Mouse (Mus musculus): Measurements from ENCODE around the gene Tmem131. TPM values are rescaled to one million over a fixed set of nuclear protein-coding genes. Genes with fewer than 3 reads are reported as not detected.

Tmem131 gene
- polyA plus RNA-seq, 1 experiment from 2014 or later: 13.0 TPM

DNA sequence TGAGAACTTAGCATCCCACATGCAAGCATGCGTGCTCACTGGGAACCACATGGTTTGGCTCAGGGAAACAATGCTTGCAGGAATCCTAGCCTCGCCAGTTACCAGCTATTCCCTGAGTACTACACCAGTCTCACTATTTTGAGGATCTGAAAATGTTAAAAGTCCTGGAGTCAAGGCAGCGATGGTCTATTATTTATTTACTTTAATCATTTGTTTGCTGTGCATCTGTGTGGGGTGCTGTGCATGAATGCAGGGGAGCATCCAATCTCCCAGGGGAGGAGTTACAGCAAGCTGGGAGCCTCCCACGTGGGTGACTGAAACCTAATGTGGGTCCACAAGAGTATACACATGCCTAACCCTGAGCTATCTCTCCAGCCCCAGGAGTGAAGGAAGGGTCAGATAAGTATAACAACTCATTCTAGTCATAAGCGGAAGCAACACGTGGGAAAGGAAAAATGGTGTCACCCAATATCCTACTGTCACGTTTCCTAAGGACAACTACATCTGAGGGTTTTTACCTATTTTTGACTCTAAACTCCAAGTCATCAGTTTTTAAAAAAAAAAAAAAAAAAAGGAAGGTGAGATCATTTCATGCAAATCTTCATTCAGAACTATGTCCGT lies 9.4 kb downstream of the Tmem131 start:
- WGBS: 89% methylated on average over 8 of the region's 8 CpGs
- Histone ChIP-seq H3K4me3 (no peak overlapping the region), H3K9me3 (no peaks in the 10 kb centered on the region), H3K27ac (no peak overlapping the region), H3K27me3 (ENCODE audit: poor library complexity, severe bottlenecking) (no peaks in the 10 kb centered on the region), H3K36me3 (replicated peaks) (no peaks in the 10 kb centered on the region), H3K4me1 (peaks cover 36% of the 10 kb centered on the region)
- no peak for DNase-seq (ENCODE audit: extremely low spot score, low spot score)

DNA sequence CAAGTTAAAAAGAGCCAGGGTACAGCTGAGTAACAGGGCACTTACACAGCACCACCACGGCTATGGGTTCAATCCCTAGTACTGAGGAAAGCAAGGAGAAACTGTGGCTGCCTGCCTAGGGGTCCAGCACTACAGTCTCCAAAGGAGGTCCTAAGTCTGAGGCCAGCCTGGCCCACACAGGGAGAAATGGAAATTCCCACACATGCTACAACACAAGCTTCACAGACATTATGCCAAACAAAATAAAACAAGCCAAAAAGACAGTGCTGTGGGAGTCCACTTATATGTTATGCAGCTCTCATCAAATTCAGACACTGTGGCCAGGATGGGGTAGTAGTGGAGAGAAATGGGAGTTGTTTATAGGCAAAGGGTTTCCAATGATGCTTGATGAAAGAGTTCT lies 11.2 kb downstream of the Tmem131 start:
- Histone ChIP-seq H3K4me1 (peaks cover 24% of the 10 kb centered on the region), H3K27me3 (ENCODE audit: poor library complexity, severe bottlenecking) (no peaks in the 10 kb centered on the region), H3K9me3 (no peaks in the 10 kb centered on the region), H3K4me3 (no peak overlapping the region), H3K36me3 (replicated peaks) (0 out of 2 replicates have a peak, but pooled peaks cover 4% of the 10 kb centered on the region), H3K27ac (no peak overlapping the region)
- 90% methylated on average over 1 of the region's 1 CpGs for WGBS
- no peak for DNase-seq (ENCODE audit: extremely low spot score, low spot score)

DNA sequence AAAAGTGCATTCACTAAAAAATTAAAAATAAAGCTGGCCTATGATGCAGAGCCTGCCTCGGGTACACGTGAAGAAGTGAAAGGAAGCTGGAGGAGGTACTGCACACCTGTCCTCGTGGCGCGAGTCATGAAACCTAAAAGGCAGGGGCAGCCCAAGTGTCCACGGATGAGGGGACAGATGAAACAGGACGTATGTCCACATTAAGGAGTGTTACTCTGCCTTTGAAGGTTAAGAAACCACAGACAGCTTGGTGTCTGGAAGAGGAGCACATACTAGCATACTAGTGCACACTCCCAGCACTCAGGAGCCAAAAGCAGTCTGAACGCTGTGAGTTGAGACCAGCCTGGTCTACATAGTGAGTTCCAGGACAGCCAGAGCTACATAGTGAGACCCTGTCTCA lies 12.6 kb downstream of the Tmem131 start:
- Histone ChIP-seq H3K4me3 (no peak overlapping the region), H3K27me3 (ENCODE audit: poor library complexity, severe bottlenecking) (no peaks in the 10 kb centered on the region), H3K36me3 (replicated peaks) (0 out of 2 replicates have a peak, but pooled peaks cover 4% of the 10 kb centered on the region), H3K4me1 (peaks cover 17% of the 10 kb centered on the region), H3K9me3 (no peaks in the 10 kb centered on the region), H3K27ac (no peak overlapping the region)
- DNase-seq (ENCODE audit: extremely low spot score, low spot score): no peak
- WGBS: 92% methylated on average over 8 of the region's 8 CpGs

DNA sequence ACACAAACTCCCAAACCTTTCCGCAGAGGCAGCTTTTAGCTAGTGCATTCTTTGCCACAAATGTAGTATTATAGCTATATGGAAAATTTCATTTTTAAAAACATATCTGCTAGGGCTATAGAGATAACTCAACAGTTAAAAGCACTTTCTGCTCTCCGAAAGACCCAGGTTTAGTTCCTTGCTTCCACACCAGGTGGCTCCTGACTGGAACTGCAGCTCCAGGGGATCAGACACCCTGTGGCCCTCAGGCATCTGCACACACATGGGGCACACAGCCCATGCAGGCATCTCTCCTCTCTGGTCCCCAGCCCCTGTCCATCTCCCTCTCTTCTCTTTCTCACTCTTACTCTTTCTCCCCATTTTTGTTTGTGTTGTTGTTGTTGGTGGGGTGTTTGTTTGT lies 13.5 kb downstream of the Tmem131 start:
- H3K9me3 ChIP-seq: no peaks in the 10 kb centered on the region
- H3K36me3 ChIP-seq (replicated peaks): 0 out of 2 replicates have a peak, but pooled peaks cover 4% of the 10 kb centered on the region
- H3K27me3 ChIP-seq (ENCODE audit: poor library complexity, severe bottlenecking): no peaks in the 10 kb centered on the region
- H3K4me1 ChIP-seq: peaks cover 12% of the 10 kb centered on the region
- H3K27ac ChIP-seq: no peak overlapping the region
- H3K4me3 ChIP-seq: no peak overlapping the region
- 90% methylated on average over 2 of the region's 2 CpGs for WGBS
- no peak for DNase-seq (ENCODE audit: extremely low spot score, low spot score)

DNA sequence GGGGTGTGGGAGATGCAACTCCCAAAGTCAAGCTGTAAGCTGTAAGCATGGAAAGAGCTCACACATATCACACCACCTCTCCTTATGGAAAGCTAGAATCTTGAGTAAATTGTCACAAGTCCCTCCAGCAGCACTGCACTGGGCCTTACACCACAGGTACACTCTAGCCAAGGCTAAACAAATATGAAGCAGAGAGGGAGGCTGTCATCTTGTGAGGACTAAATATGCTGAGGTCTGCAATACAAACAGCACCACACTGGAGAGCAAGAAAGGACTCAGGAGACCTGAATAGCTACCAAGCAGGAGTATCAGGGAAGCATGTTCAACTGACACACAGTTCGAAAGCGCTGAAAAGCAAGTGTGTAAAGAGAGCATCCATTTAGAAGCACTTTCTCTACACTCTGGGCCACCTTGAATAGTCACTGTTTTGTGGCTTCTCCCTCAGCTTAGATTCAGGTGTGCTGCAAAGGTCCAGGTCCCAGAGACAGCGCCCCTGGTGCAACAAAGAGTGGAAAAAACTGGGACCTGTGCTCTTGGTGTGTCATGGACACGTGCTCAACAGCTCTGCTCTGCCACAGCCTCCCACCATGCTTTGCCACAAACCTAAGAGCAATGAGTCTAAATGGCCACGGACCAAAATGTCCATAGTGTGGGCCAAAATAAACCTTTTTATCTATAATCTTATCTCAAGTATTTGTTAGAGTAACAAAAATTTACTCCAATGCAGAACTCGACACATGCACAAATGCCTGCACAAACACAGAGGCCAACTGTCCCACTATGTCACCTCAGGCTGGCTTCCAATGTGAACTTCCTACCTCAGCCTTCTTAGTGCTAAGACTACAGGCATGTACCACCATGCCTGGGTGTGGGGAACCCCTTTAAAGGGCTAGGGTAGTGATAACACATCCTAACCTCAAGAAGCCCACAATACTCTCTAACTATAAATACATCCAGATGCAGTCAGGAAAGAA lies 14.8 kb downstream of the Tmem131 start:
- H3K4me1 ChIP-seq: no peaks in the 10 kb centered on the region; the same call in 1 of the 2 replicates
- no peaks in the 10 kb centered on the region for H3K27me3 ChIP-seq (ENCODE audit: poor library complexity, severe bottlenecking)
- WGBS: 89% methylated on average over 6 of the region's 6 CpGs
- H3K36me3 ChIP-seq (replicated peaks): 0 out of 2 replicates have a peak, but pooled peaks cover 4% of the 10 kb centered on the region
- no peaks in the 10 kb centered on the region for H3K9me3 ChIP-seq
- no peak overlapping the region for H3K27ac ChIP-seq
- no peak overlapping the region for H3K4me3 ChIP-seq
- no peak for DNase-seq (ENCODE audit: extremely low spot score, low spot score)

DNA sequence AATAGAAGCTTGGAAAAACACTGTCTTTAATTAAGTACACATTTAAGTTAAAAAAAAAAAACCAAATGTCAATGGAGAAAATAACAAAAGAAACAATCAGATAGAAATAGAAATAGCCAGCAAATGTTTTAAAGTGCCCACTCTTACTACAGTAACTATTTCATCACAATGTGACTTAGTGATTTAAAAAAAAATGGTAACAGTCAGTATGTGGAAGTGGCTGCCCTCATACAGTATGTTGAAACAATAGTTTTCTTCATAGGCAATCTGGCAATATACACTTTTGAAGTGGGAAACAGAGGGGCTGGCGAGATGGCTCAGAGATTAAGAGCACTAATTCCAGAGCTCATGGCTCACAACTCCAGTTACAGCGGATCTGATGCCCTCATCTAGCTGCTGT lies 15.9 kb downstream of the Tmem131 start:
- no peaks in the 10 kb centered on the region for H3K27me3 ChIP-seq (ENCODE audit: poor library complexity, severe bottlenecking)
- H3K27ac ChIP-seq: no peak overlapping the region
- H3K4me1 ChIP-seq: no peaks in the 10 kb centered on the region; the same call in 1 of the 2 replicates
- H3K4me3 ChIP-seq: no peak overlapping the region
- WGBS: 84% methylated on average over 2 of the region's 2 CpGs
- H3K9me3 ChIP-seq: no peaks in the 10 kb centered on the region
- no peak for DNase-seq (ENCODE audit: extremely low spot score, low spot score)
- H3K36me3 ChIP-seq (replicated peaks): 0 out of 2 replicates have a peak, but pooled peaks cover 4% of the 10 kb centered on the region

DNA sequence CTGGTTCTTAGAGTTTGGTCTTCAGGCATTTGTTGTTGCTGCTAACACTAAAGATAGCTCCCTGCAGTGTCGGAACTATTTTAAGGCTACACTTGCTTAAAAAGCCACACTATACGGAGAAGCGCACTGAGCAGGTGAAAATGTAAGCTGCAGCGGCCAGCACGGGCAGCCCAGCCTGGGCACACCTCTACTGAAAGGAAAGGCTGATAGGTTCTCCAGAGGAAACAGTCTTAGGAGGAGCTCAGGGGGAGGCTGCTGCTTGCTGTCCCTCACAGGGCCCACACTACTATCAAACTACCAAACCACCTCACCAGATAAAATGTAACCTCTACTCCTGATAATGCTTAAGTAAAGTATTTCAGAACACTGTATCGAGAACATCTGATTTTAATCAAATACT lies 16.7 kb downstream of the Tmem131 start:
- no peaks in the 10 kb centered on the region for H3K9me3 ChIP-seq
- no peak overlapping the region for H3K27ac ChIP-seq
- DNase-seq (ENCODE audit: extremely low spot score, low spot score): no peak
- no peak overlapping the region for H3K4me3 ChIP-seq
- 0 out of 2 replicates have a peak, but pooled peaks cover 4% of the 10 kb centered on the region for H3K36me3 ChIP-seq (replicated peaks)
- no peaks in the 10 kb centered on the region for H3K27me3 ChIP-seq (ENCODE audit: poor library complexity, severe bottlenecking)
- H3K4me1 ChIP-seq: peaks cover 3% of the 10 kb centered on the region
- 92% methylated on average over 6 of the region's 6 CpGs for whole genome bisulfite sequencing

DNA sequence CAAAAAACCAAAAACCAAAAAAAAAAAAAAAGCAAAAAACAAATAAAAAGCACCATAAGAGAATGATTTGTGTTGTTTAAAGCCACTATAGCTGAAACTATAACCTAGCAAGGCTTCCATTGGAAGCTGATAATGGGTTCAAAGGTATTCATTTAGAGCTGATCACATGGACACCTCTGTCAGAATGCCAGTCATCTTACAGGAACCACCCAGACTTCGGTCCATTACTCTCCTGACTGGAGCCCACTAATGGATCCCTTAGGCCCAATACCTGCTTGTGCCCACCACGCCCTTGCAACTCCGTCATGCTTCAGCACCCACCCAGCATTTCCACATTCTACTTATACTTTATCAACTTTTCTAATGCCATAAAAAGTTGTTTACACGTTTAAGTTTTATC lies 17.2 kb downstream of the Tmem131 start:
- H3K27me3 ChIP-seq (ENCODE audit: poor library complexity, severe bottlenecking): no peaks in the 10 kb centered on the region
- H3K4me3 ChIP-seq: no peak overlapping the region
- DNase-seq (ENCODE audit: extremely low spot score, low spot score): no peak
- no peak overlapping the region for H3K27ac ChIP-seq
- H3K4me1 ChIP-seq: peaks cover 7% of the 10 kb centered on the region
- no peaks in the 10 kb centered on the region for H3K9me3 ChIP-seq
- 90% methylated on average over 4 of the region's 4 CpGs for WGBS
- 0 out of 2 replicates have a peak, but pooled peaks cover 4% of the 10 kb centered on the region for H3K36me3 ChIP-seq (replicated peaks)

DNA sequence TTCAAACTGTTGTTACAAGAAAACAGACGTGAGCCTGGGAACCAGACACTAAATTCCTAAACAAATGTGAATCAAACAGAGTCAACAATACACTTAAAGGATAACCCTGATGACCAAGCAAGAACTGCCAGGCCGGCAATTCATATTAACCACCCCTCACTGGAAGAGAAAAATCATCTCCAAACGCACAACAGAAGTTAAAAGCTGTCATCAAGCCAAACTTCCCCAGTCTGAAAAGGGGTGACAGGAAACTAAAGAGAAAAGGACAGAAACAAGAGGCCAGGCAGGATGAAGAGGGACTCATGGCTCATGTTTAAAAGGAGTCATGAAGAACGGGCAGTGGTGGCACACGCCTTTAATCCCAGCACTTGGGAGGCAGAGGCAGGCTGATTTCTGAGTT lies 17.7 kb downstream of the Tmem131 start:
- Histone ChIP-seq H3K9me3 (no peaks in the 10 kb centered on the region), H3K27ac (no peak overlapping the region), H3K36me3 (replicated peaks) (0 out of 2 replicates have a peak, but pooled peaks cover 4% of the 10 kb centered on the region), H3K4me3 (no peak overlapping the region), H3K4me1 (peaks cover 10% of the 10 kb centered on the region), H3K27me3 (ENCODE audit: poor library complexity, severe bottlenecking) (no peaks in the 10 kb centered on the region)
- no peak for DNase-seq (ENCODE audit: extremely low spot score, low spot score)
- 92% methylated on average over 5 of the region's 5 CpGs for WGBS

DNA sequence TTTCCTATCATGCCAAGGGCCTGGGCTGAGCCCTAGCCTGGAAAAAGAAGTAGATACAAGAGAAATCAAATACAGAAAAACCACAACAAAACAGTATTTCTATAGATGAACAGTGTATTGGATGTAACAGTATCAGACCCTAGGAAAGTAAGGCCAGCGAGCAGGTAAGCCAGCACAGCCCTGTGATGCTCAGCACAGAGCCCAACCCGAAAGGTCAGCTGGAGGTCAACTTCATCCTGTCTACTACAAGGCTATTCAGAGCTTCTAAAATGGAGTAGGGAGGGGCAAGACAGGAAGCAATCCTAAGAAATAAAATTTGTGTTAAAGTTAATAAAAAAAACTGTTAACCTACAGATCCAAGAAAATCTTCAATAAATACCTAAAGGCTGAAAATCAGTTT lies 18.6 kb downstream of the Tmem131 start:
- Histone ChIP-seq H3K36me3 (replicated peaks) (0 out of 2 replicates have a peak, but pooled peaks cover 4% of the 10 kb centered on the region), H3K9me3 (no peaks in the 10 kb centered on the region), H3K4me3 (no peak overlapping the region), H3K27ac (no peak overlapping the region), H3K4me1 (peaks cover 12% of the 10 kb centered on the region), H3K27me3 (ENCODE audit: poor library complexity, severe bottlenecking) (no peaks in the 10 kb centered on the region)
- WGBS: 90% methylated on average over 2 of the region's 2 CpGs
- DNase-seq (ENCODE audit: extremely low spot score, low spot score): no peak

DNA sequence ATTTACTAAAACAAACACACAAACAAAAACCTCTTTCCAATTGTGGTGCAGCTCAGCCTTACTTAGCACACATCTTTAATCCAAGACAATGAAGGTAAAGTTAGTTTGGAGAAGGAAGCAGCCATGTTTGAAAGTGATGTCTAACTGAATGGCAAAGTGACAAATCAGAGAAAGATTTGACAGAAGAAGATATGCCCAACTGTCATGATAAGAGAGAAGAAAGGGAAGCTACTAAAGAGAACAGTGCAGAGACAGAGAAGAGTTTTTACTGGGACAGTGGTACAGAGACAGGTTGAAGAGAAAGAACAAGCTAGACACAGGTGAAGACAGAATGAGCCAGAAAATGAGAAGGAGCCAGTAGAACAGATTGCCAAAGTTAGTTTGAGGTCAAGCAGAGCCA lies 19.6 kb downstream of the Tmem131 start:
- H3K27me3 ChIP-seq (ENCODE audit: poor library complexity, severe bottlenecking): no peaks in the 10 kb centered on the region
- H3K36me3 ChIP-seq (replicated peaks): 0 out of 2 replicates have a peak, but pooled peaks cover 4% of the 10 kb centered on the region
- H3K9me3 ChIP-seq: no peaks in the 10 kb centered on the region
- no peak overlapping the region for H3K4me3 ChIP-seq
- peaks cover 16% of the 10 kb centered on the region for H3K4me1 ChIP-seq
- DNase-seq (ENCODE audit: extremely low spot score, low spot score): no peak
- no peak overlapping the region for H3K27ac ChIP-seq

DNA sequence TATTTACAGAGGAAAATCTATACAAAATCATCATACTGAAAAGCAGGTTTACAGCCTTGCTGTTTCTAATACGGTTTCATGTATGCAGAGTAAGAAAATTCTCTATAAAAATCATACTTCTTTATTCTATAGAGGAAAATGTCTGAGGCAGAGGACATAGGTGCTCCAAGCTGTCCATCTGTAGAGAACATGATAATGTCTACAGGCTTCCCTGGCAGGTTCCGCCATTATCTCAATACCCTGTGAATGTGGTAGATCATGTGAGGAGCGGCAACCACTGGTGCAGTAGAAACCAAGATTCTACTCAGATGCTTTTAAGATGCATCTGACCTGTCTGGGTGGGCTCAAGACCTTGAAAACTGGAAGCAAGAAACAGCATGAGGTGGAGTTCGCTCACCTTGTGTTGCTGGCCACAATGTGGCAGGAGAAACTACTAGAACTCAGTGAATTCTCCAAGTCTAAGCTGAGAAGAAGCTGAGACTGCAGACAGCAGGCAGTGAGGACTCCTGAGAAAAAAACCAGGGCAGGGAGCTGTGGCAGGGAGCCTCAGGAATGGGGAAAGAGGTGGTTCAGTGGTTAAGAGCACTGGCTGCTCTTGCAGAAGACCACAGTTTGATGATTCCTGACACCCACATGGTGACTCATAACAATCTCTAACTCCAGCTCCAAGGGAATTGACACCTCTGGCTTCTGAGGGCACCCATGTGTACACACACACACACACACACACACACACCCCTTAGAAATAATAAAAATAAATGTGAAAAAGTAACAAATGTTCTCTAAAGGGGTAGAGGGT lies 20.6 kb downstream of the Tmem131 start:
- DNase-seq (ENCODE audit: extremely low spot score, low spot score): no peak
- WGBS: 90% methylated on average over 4 of the region's 4 CpGs
- H3K4me3 ChIP-seq: no peak overlapping the region

More for the DNA sequence above, 20.6 kb downstream of the Tmem131 start:
- H3K4me1 ChIP-seq: peaks cover 21% of the 10 kb centered on the region
- H3K27me3 ChIP-seq (ENCODE audit: poor library complexity, severe bottlenecking): no peaks in the 10 kb centered on the region
- no peaks in the 10 kb centered on the region for H3K36me3 ChIP-seq (replicated peaks)
- H3K27ac ChIP-seq: no peak overlapping the region
- H3K9me3 ChIP-seq: no peaks in the 10 kb centered on the region
